Mouse (Mus musculus): ENCODE measurements at regions not wholly inside any gene's neighbourhood (a gene's known extent, or its start where the extent isn't known, plus 50 kb on each side); places are given as distances from the start of the nearest gene placed in this dataset.
"Not testable (repeated sequence)": the region's sequence is repeated elsewhere in the genome, so short reads cannot be mapped to it uniquely, and the experiment has no call there.

- no peak for DNase-seq
Observed at GRCm38 (mm10) chr1:42567640-42568039, 127.9 kb upstream of the Pou3f3 start.

- no peak for DNase-seq
Observed at GRCm38 (mm10) chr1:42585191-42585590, 110.4 kb upstream of the Pou3f3 start.

- DNase-seq, result no peak
Observed at GRCm38 (mm10) chr1:42588499-42588898, 107.1 kb upstream of the Pou3f3 start.

GRCm38 (mm10) chr1:42589442-42589841 lies 106.1 kb upstream of the Pou3f3 start:
- no peak for DNase-seq

GRCm38 (mm10) chr1:42591855-42592254 lies 103.7 kb upstream of the Pou3f3 start:
- DNase-seq, result no peak

- DNase-seq, result no peak
Observed at GRCm38 (mm10) chr1:42597065-42597464, 98.5 kb upstream of the Pou3f3 start.

- no peak for DNase-seq
Observed at GRCm38 (mm10) chr1:42599238-42599637, 96.3 kb upstream of the Pou3f3 start.

GRCm38 (mm10) chr1:42606251-42606650 lies 89.3 kb upstream of the Pou3f3 start:
- peak; percentile 55 for DNase-seq

- DNase-seq, result not testable (repeated sequence)
Observed at GRCm38 (mm10) chr1:42607466-42608043, 88.0 kb upstream of the Pou3f3 start.

GRCm38 (mm10) chr1:42623766-42624165 lies 71.8 kb upstream of the Pou3f3 start:
- no peak for DNase-seq

- DNase-seq, result no peak
Observed at GRCm38 (mm10) chr1:42628800-42629199, 66.8 kb upstream of the Pou3f3 start.

- peak; percentile 23 for DNase-seq
Observed at GRCm38 (mm10) chr1:42629465-42630261, 65.9 kb upstream of the Pou3f3 start.

- DNase-seq, result no peak
Observed at GRCm38 (mm10) chr1:42632286-42632685, 63.3 kb upstream of the Pou3f3 start.

GRCm38 (mm10) chr1:42636558-42636957 lies 59.0 kb upstream of the Pou3f3 start:
- DNase-seq, result no peak
